9 mouse cellular contexts compared by ENCODE assay signal in genomic region chr15:83779387-83779786, GRCm38 (mm10). TPM values are rescaled to one million over a fixed set of nuclear protein-coding genes. Genes with fewer than 3 reads are reported as not detected.
A peak's percentile ranks its signal among the peaks of the same experiment; 100 is the strongest.
DNase-seq lines count a peak whose midpoint lies in the region; ATAC-seq and TF ChIP-seq lines count a peak whose summit lies in the region.
"Had no signal": no experiment of that assay in that cellular context is flagged by ENCODE, and none has a peak within 500 bp of the region (broad histone marks: within the 10 kb centered on the region; RNA-seq: fewer than 3 reads in every experiment).

Mpped1 (plus strand) TSS chr15:83779467.

- no peak for TF ChIP-seq CTCF in heart, postnatal 0 days (IDR thresholded peaks at IDR 0.05; ENCODE audit: low read depth)

- H3K9ac ChIP-seq in heart, postnatal 0 days (replicated peaks; ENCODE audit: low read depth, low read length): no peak within 1 kb of the TSS
- H3K9ac ChIP-seq in embryonic facial prominence, embryonic 11.5 days (replicated peaks; ENCODE audit: low read length): peak within 1 kb of the TSS; percentile 59
- 0 out of 2 replicates have a peak within 1 kb of the TSS, but pooled peaks have one; percentile 8 for H3K9ac ChIP-seq in intestine, embryonic 15.5 days
- peak within 1 kb of the TSS; percentile 75 for H3K9ac ChIP-seq in midbrain, embryonic 13.5 days (replicated peaks)

- no peaks in the 10 kb centered on the region for H3K9me3 ChIP-seq in heart, postnatal 0 days (replicated peaks; ENCODE audit: control insufficient read depth, low read length)
- no peaks in the 10 kb centered on the region for H3K9me3 ChIP-seq in embryonic facial prominence, embryonic 11.5 days (replicated peaks; ENCODE audit: control insufficient read depth, low read length)
- H3K9me3 ChIP-seq in intestine, embryonic 15.5 days: no peaks in the 10 kb centered on the region
- H3K9me3 ChIP-seq in midbrain, embryonic 13.5 days: no peaks in the 10 kb centered on the region

- H3K4me2 ChIP-seq in heart, postnatal 0 days (ENCODE audit: low read depth, low read length): peak within 1 kb of the TSS; percentile 72
- peak within 1 kb of the TSS; percentile 78 for H3K4me2 ChIP-seq in embryonic facial prominence, embryonic 11.5 days (ENCODE audit: low read depth, low read length)
- peak within 1 kb of the TSS; percentile 89 for H3K4me2 ChIP-seq in intestine, embryonic 15.5 days (replicated peaks)
- peak within 1 kb of the TSS; percentile 92 for H3K4me2 ChIP-seq in midbrain, embryonic 13.5 days (replicated peaks)

- H3K4me1 ChIP-seq in heart, postnatal 0 days (ENCODE audit: control insufficient read depth, insufficient read depth): no peaks in the 10 kb centered on the region
- no peaks in the 10 kb centered on the region for H3K4me1 ChIP-seq in embryonic facial prominence, embryonic 11.5 days (ENCODE audit: control insufficient read depth, insufficient read depth, low read length)
- no peaks in the 10 kb centered on the region; the same call in 1 of the 2 replicates for H3K4me1 ChIP-seq in intestine, embryonic 15.5 days (replicated peaks)
- peaks cover 19% of the 10 kb centered on the region for H3K4me1 ChIP-seq in midbrain, embryonic 13.5 days (replicated peaks)

- WGBS in heart, postnatal 0 days: 4% methylated on average over 23 of the region's 37 CpGs
- 3% methylated on average over 24 of the region's 37 CpGs for WGBS in embryonic facial prominence, embryonic 11.5 days
- WGBS in intestine, embryonic 15.5 days: 4% methylated on average over 21 of the region's 37 CpGs
- 3% methylated on average over 17 of the region's 37 CpGs for WGBS in midbrain, embryonic 13.5 days

- intact Hi-C loops in heart, postnatal 10 days (cut with DNase I): no loop called here

- ATAC-seq in heart, postnatal 0 days (ENCODE audit: insufficient read depth, low read depth): no peak
- ATAC-seq in embryonic facial prominence, embryonic 11.5 days (replicated peaks; ENCODE audit: insufficient number of reproducible peaks, low FRiP score, low TSS enrichment, low read depth): no peak
- peak; percentile 36; the same call in 1 of the 2 replicates for ATAC-seq in intestine, embryonic 15.5 days
- peak; percentile 71 for ATAC-seq in midbrain, embryonic 13.5 days

- no peak for DNase-seq in heart, postnatal 0 days (ENCODE audit: low spot score)
- DNase-seq in heart, postnatal 10 days: no peak
- DNase-seq in embryonic facial prominence, embryonic 11.5 days (ENCODE audit: low spot score): peak; percentile 36
- DNase-seq in spleen, postnatal 14 days (ENCODE audit: low spot score in 2 of 2): no peak
- DNase-seq in B cell, adult 2 months: no peak
- DNase-seq in spleen, postnatal 36 days (ENCODE audit: low spot score in 2 of 2): no peak

- no peaks in the 10 kb centered on the region for H3K36me3 ChIP-seq in heart, postnatal 0 days (replicated peaks; ENCODE audit: control insufficient read depth, insufficient read depth, low read length)
- H3K36me3 ChIP-seq in embryonic facial prominence, embryonic 11.5 days (replicated peaks; ENCODE audit: control insufficient read depth, insufficient read depth, low read depth, low read length): no peaks in the 10 kb centered on the region
- H3K36me3 ChIP-seq in intestine, embryonic 15.5 days: no peaks in the 10 kb centered on the region
- no peaks in the 10 kb centered on the region for H3K36me3 ChIP-seq in midbrain, embryonic 13.5 days

- TF ChIP-seq EP300 in heart, postnatal 0 days (IDR thresholded peaks at IDR 0.05; ENCODE audit: low read depth): no peak

- peaks cover 96% of the 10 kb centered on the region for H3K27me3 ChIP-seq in heart, postnatal 0 days (ENCODE audit: control insufficient read depth, insufficient read depth, low read length)
- peaks cover 18% of the 10 kb centered on the region for H3K27me3 ChIP-seq in embryonic facial prominence, embryonic 11.5 days (ENCODE audit: control insufficient read depth, insufficient read depth, low read length)
- H3K27me3 ChIP-seq in intestine, embryonic 15.5 days (replicated peaks): peaks cover 66% of the 10 kb centered on the region
- peaks cover 53% of the 10 kb centered on the region for H3K27me3 ChIP-seq in midbrain, embryonic 13.5 days

- peak within 1 kb of the TSS; percentile 37 for H3K4me3 ChIP-seq in heart, postnatal 0 days (ENCODE audit: low read depth, low read length)
- H3K4me3 ChIP-seq in embryonic facial prominence, embryonic 11.5 days (ENCODE audit: low read depth, low read length): peak within 1 kb of the TSS; percentile 52
- peak within 1 kb of the TSS; percentile 50 for H3K4me3 ChIP-seq in intestine, embryonic 15.5 days (replicated peaks)
- peak within 1 kb of the TSS; percentile 63 for H3K4me3 ChIP-seq in midbrain, embryonic 13.5 days (replicated peaks)

- H3K27ac ChIP-seq in heart, postnatal 0 days (ENCODE audit: low read depth): no peak within 1 kb of the TSS
- no peak within 1 kb of the TSS for H3K27ac ChIP-seq in embryonic facial prominence, embryonic 11.5 days (replicated peaks; ENCODE audit: low read depth, low read length)
- H3K27ac ChIP-seq in intestine, embryonic 15.5 days: no peak within 1 kb of the TSS
- H3K27ac ChIP-seq in midbrain, embryonic 13.5 days: no peak within 1 kb of the TSS

RNA-seq across cellular contexts. Expression of gene Mpped1, which starts in this region (rescaled TPM):
- not detected in 2 replicates for total RNA-seq in heart, postnatal 0 days (2014; rRNA removed; ENCODE audit: low replicate concordance)
- not detected in 2 replicates for polyA plus RNA-seq in heart, postnatal 0 days (2015; fragmentation: Nextera tagmentation; extraction: Ambion mirVana)
- under 1 TPM in 1 of 2 experiments, not detected in 1; 0.14 TPM for total RNA-seq in heart, postnatal 10 days (2021)
- 6.3 and 6.9 TPM in 2 replicates for polyA plus RNA-seq in embryonic facial prominence, embryonic 11.5 days (2014; fragmentation: Nextera tagmentation; extraction: Ambion mirVana)
- polyA plus RNA-seq in intestine, embryonic 15.5 days (2015; fragmentation: Nextera tagmentation; extraction: Ambion mirVana): 0.40 and 0.54 TPM in 2 replicates
- 10.0 and 18.2 TPM in 2 replicates for polyA plus RNA-seq in midbrain, embryonic 13.5 days (2015; fragmentation: Nextera tagmentation; extraction: Ambion mirVana)
- total RNA-seq: MEL had no signal

Comparison
In these comparisons a context has a peak if more than half of its experiments do, and no peak if none do; other contexts are left out.
1. Peak in ATAC-seq, H3K4me3 ChIP-seq, H3K9ac ChIP-seq and H3K4me2 ChIP-seq in intestine, embryonic 15.5 days; RNA of the gene not detected or under 1 TPM.